Mouse (Mus musculus) brain, embryonic 14.5 days (tissue): ENCODE results near the gene Sv2c.

ENCODE experiments used
- CTCF ChIP-seq: fragments of 200-500 bp; IDR thresholded peaks from 2 replicates; pipeline ENCODE4 v1.5.1; 2012; ENCODE audit warnings: inconsistent platforms, mild to moderate bottlenecking, moderate library complexity, borderline replicate concordance; ENCODE audit not compliant: insufficient read depth, insufficient read length; ENCODE audit errors: extremely low read depth
- POLR2A ChIP-seq: fragments of 200-500 bp; IDR thresholded peaks from 2 replicates; pipeline ENCODE4 v1.6.1; 2012; ENCODE audit warnings: mild to moderate bottlenecking, inconsistent platforms, borderline replicate concordance; ENCODE audit not compliant: poor library complexity, insufficient read depth, insufficient read length, severe bottlenecking; ENCODE audit errors: extremely low read depth

GRCm38 (mm10) chr13:95942587-95942986 is 189.8 kb downstream of the Sv2c start:
- TF ChIP-seq CTCF = no peak
- TF ChIP-seq POLR2A = no peak
